Mouse (Mus musculus) hindbrain, embryonic 16.5 days (tissue): ENCODE data around the gene Gm28374. TPM values are rescaled to one million over a fixed set of nuclear protein-coding genes. Genes with fewer than 3 reads are reported as not detected.
A peak's percentile ranks its signal among the peaks of the same experiment; 100 is the strongest.

Experiments
- ATAC-seq: fragments of 200-750 bp; cut with Nextera tagmentation; 2 replicates; pipeline ENCODE4 v1.8.0; 2017; ENCODE audit warnings: moderate TSS enrichment, moderate library complexity
- H3K27ac ChIP-seq: fragments of 300-500 bp; sonication (generic); 2 replicates; pipeline ENCODE4 v1.5.1; 2014; ENCODE audit warnings: low read depth, mild to moderate bottlenecking, control low read depth, low read length, moderate library complexity
- H3K27me3 ChIP-seq: fragments of 300-500 bp; sonication (generic); replicated peaks from 2 replicates; pipeline ENCODE4 v1.6.1; 2014; ENCODE audit warnings: low read length; ENCODE audit not compliant: control insufficient read depth, insufficient read depth
- H3K36me3 ChIP-seq: fragments of 300-500 bp; sonication (generic); 2 replicates; pipeline ENCODE4 v1.6.1; 2014; ENCODE audit warnings: mild to moderate bottlenecking, low read length, moderate library complexity, mixed read lengths; ENCODE audit not compliant: control insufficient read depth, insufficient read depth
- H3K4me1 ChIP-seq: fragments of 300-500 bp; sonication (generic); 2 replicates; pipeline ENCODE4 v1.6.1; 2014; ENCODE audit warnings: low read depth, low read length; ENCODE audit not compliant: control insufficient read depth, insufficient read depth
- H3K4me2 ChIP-seq: fragments of 300-500 bp; sonication (generic); 2 replicates; pipeline ENCODE4 v1.6.1; 2014; ENCODE audit warnings: mild to moderate bottlenecking, low read length, control low read depth, moderate library complexity
- H3K4me3 ChIP-seq: fragments of 300-500 bp; sonication (generic); 2 replicates; pipeline ENCODE4 v1.5.1; 2014; ENCODE audit warnings: mild to moderate bottlenecking, low read length, control low read depth, moderate library complexity
- H3K9ac ChIP-seq: fragments of 300-500 bp; sonication (generic); 2 replicates; pipeline ENCODE4 v1.6.1; 2014; ENCODE audit warnings: low read depth, mild to moderate bottlenecking, control low read depth, low read length, moderate library complexity
- H3K9me3 ChIP-seq: fragments of 300-500 bp; sonication (generic); 2 replicates; pipeline ENCODE4 v1.6.1; 2014; ENCODE audit warnings: mild to moderate bottlenecking, low read length, moderate library complexity; ENCODE audit not compliant: control insufficient read depth
- WGBS: fragments of 180-500 bp; shearing (Covaris S2); extraction: QIAGEN DNeasy Blood & Tissue Kit; methylation state at CpG from one replicate; pipeline ENCODE4 v1.1.7; 2014; 5-methylcytosine and 5-hydroxymethylcytosine counted together
- polyA plus RNA-seq: library from polyadenylated mRNA; unstranded; fragments of >200 nt; fragmentation: Nextera tagmentation; extraction: Ambion mirVana; gene quantifications from 2 replicates; pipeline ENCODE4 v1.2.1, GENCODE M21; 2015

Gene Gm28374
- polyA plus RNA-seq, 1 experiment from 2014 or later: 1.5 TPM

GRCm38 (mm10) chr19:6062418-6062817, 19.6 kb downstream of the Gm28374 start:
- Histone ChIP-seq H3K9ac (peak overlapping the region; percentile 87), H3K4me3 (peak overlapping the region; percentile 71), H3K4me2 (peak overlapping the region; percentile 100), H3K9me3 (no peaks in the 10 kb centered on the region), H3K27ac (no peak overlapping the region), H3K4me1 (peaks cover 42% of the 10 kb centered on the region), H3K36me3 (no peaks in the 10 kb centered on the region), H3K27me3 (no peaks in the 10 kb centered on the region)
- no peak for ATAC-seq
- WGBS: 74% methylated on average over 5 of the region's 5 CpGs

- no peaks in the 10 kb centered on the region for H3K27me3 ChIP-seq
These were observed 20.3 kb downstream of the Gm28374 start for GRCm38 (mm10) chr19:6061641-6062302.

GRCm38 (mm10) chr19:6061021-6061533, 21.0 kb downstream of the Gm28374 start, which contains the start of gene Znhit2:
TSS of gene Znhit2 (plus strand) at chr19:6061192.
- peak within 1 kb of the TSS; percentile 71 for H3K4me3 ChIP-seq
- peak within 1 kb of the TSS; percentile 87 for H3K9ac ChIP-seq
- peak within 1 kb of the TSS; percentile 100 for H3K4me2 ChIP-seq
- under 1% methylated on average over 54 of the region's 58 CpGs for WGBS
- H3K9me3 ChIP-seq: no peaks in the 10 kb centered on the region
- no peaks in the 10 kb centered on the region for H3K27me3 ChIP-seq
- H3K36me3 ChIP-seq: no peaks in the 10 kb centered on the region
- peaks cover 44% of the 10 kb centered on the region for H3K4me1 ChIP-seq
- ATAC-seq: peak; percentile 73
- H3K27ac ChIP-seq: peak within 1 kb of the TSS; percentile 87

More at GRCm38 (mm10) chr19:6061641-6062302, 20.3 kb downstream of the Gm28374 start:
- peak; percentile 9; the same call in 1 of the 2 replicates for ATAC-seq
- Histone ChIP-seq H3K9me3 (no peaks in the 10 kb centered on the region), H3K36me3 (no peaks in the 10 kb centered on the region), H3K4me1 (peaks cover 44% of the 10 kb centered on the region), H3K4me2 (peak overlapping the region; percentile 100), H3K27ac (peak overlapping the region; percentile 87), H3K9ac (peak overlapping the region; percentile 87), H3K4me3 (peak overlapping the region; percentile 71)
- 2% methylated on average over 37 of the region's 44 CpGs for WGBS

GRCm38 (mm10) chr19:6058966-6059365, 23.1 kb downstream of the Gm28374 start:
- no peaks in the 10 kb centered on the region for H3K27me3 ChIP-seq
- peaks cover 39% of the 10 kb centered on the region for H3K4me1 ChIP-seq
- no peaks in the 10 kb centered on the region for H3K9me3 ChIP-seq
- peaks cover 10% of the 10 kb centered on the region; the same call in 1 of the 2 replicates for H3K36me3 ChIP-seq
- no peak overlapping the region for H3K27ac ChIP-seq
- ATAC-seq: no peak
- 91% methylated on average over 5 of the region's 5 CpGs for WGBS
- no peak overlapping the region; the same call in 1 of the 2 replicates for H3K9ac ChIP-seq
- peak overlapping the region; percentile 90 for H3K4me2 ChIP-seq
- H3K4me3 ChIP-seq: no peak overlapping the region; the same call in 1 of the 2 replicates

- Histone ChIP-seq H3K27me3 (no peaks in the 10 kb centered on the region), H3K4me1 (peaks cover 34% of the 10 kb centered on the region), H3K9me3 (no peaks in the 10 kb centered on the region), H3K4me2 (peak overlapping the region; percentile 90), H3K27ac (no peak overlapping the region), H3K36me3 (peaks cover 15% of the 10 kb centered on the region), H3K9ac (peak overlapping the region; percentile 89), H3K4me3 (peak overlapping the region; percentile 63)
- no peak for ATAC-seq
- 34% methylated on average over 5 of the region's 5 CpGs for WGBS
These were observed 23.5 kb downstream of the Gm28374 start for GRCm38 (mm10) chr19:6058513-6058912.

GRCm38 (mm10) chr19:6057313-6058096, 24.6 kb downstream of the Gm28374 start, which contains the start of the genes Mrpl49 and Fau:
TSS of gene Mrpl49 (minus strand) at chr19:6057785.
TSS of gene Fau (plus strand) at chr19:6057844.
- peak within 1 kb of the TSS; percentile 89 for H3K9ac ChIP-seq
- H3K9me3 ChIP-seq: no peaks in the 10 kb centered on the region
- H3K27me3 ChIP-seq: no peaks in the 10 kb centered on the region
- peaks cover 28% of the 10 kb centered on the region for H3K4me1 ChIP-seq
- peak within 1 kb of the TSS; percentile 80 for H3K27ac ChIP-seq
- H3K36me3 ChIP-seq: peaks cover 24% of the 10 kb centered on the region
- peak within 1 kb of the TSS; percentile 63 for H3K4me3 ChIP-seq
- peak; percentile 89 for ATAC-seq
- H3K4me2 ChIP-seq: peak within 1 kb of the TSS; percentile 90
- WGBS: under 1% methylated on average over 50 of the region's 63 CpGs

GRCm38 (mm10) chr19:6056696-6057095, 25.4 kb downstream of the Gm28374 start:
- no peak for ATAC-seq
- Histone ChIP-seq H3K36me3 (peaks cover 30% of the 10 kb centered on the region), H3K27me3 (no peaks in the 10 kb centered on the region), H3K4me2 (peak overlapping the region; percentile 86), H3K27ac (no peak overlapping the region), H3K4me1 (peaks cover 20% of the 10 kb centered on the region), H3K9me3 (no peaks in the 10 kb centered on the region), H3K9ac (peak overlapping the region; percentile 85), H3K4me3 (peak overlapping the region; percentile 63)
- WGBS: 47% methylated on average over 4 of the region's 4 CpGs

- H3K4me2 ChIP-seq: no peak overlapping the region
- WGBS: 94% methylated on average over 5 of the region's 5 CpGs
- H3K9ac ChIP-seq: no peak overlapping the region
- no peaks in the 10 kb centered on the region for H3K27me3 ChIP-seq
- H3K4me3 ChIP-seq: no peak overlapping the region
- ATAC-seq: no peak
- no peaks in the 10 kb centered on the region for H3K9me3 ChIP-seq
- H3K4me1 ChIP-seq: peaks cover 17% of the 10 kb centered on the region
- peaks cover 51% of the 10 kb centered on the region for H3K36me3 ChIP-seq
- H3K27ac ChIP-seq: no peak overlapping the region
These were observed 27.8 kb downstream of the Gm28374 start for GRCm38 (mm10) chr19:6054296-6054695.

GRCm38 (mm10) chr19:6052516-6052915, 29.5 kb downstream of the Gm28374 start:
- H3K4me2 ChIP-seq: no peak overlapping the region
- ATAC-seq: no peak
- 86% methylated on average over 7 of the region's 7 CpGs for WGBS
- peaks cover 24% of the 10 kb centered on the region for H3K4me1 ChIP-seq
- H3K9ac ChIP-seq: no peak overlapping the region
- H3K27me3 ChIP-seq: no peaks in the 10 kb centered on the region
- H3K27ac ChIP-seq: no peak overlapping the region
- no peaks in the 10 kb centered on the region for H3K9me3 ChIP-seq
- no peak overlapping the region for H3K4me3 ChIP-seq
- peaks cover 59% of the 10 kb centered on the region for H3K36me3 ChIP-seq
